Mouse (Mus musculus) liver, embryonic 14.5 days (tissue): ENCODE data around the gene Irf1.

Experiments
- CTCF ChIP-seq: IDR thresholded peaks from 2 replicates; pipeline ENCODE4 v1.5.1; 2016; ENCODE audit warnings: antibody characterized with exemption, low read depth, control low read depth
- EP300 ChIP-seq: IDR thresholded peaks from 2 replicates; pipeline ENCODE4 v1.6.1; 2016; ENCODE audit warnings: antibody characterized with exemption, low read depth

GRCm38 (mm10) chr11:53825409-53825808, 55.6 kb downstream of the Irf1 start:
- TF ChIP-seq CTCF, result no peak
- TF ChIP-seq EP300, result no peak
